30 mouse cellular contexts compared by ENCODE assay signal in the genomic region with DNA sequence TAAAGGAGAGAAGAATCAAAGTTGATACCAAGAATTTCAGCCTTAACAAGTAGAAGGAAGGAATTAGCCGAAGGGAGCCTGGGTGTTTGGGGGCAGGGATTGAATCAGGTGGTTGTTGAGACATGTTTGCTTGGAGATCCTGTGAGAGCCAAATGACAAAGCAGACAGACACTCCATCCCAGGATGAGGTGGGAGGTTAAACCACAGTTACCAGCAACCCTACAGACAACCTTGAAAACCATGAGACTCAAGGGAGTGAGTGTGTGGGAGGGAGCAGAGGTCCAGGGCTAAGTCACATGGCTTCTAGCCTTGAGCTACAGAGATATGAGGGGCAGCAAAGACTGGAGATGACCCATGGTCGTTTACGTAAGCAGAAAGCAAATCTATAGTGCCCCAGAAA. TPM values are rescaled to one million over a fixed set of nuclear protein-coding genes. Genes with fewer than 3 reads are reported as not detected.
"Had no signal": no experiment of that assay in that cellular context is flagged by ENCODE, and none has a peak within 500 bp of the region (broad histone marks: within the 10 kb centered on the region; RNA-seq: fewer than 3 reads in every experiment).

No protein-coding gene starts in this region.

- DNase-seq: kidney, adult 18-20 months; kidney, adult 9 months; kidney, postnatal 14 days; kidney, postnatal 4 days; liver, postnatal 0 days; lung, embryonic 14.5 days; retina, postnatal 1 day; right cerebral cortex, postnatal 25 days; spleen, adult 18-20 months; thymus, adult 2 months; thymus, postnatal 14 days had no signal

- H3K4me1 ChIP-seq: limb, embryonic 12.5 days; limb, embryonic 15.5 days; midbrain, embryonic 13.5 days; stomach, embryonic 15.5 days had no signal

- H3K27ac ChIP-seq: limb, embryonic 12.5 days; limb, embryonic 15.5 days; liver, embryonic 14.5 days; macrophage; midbrain, embryonic 13.5 days; stomach, embryonic 15.5 days had no signal

- H3K9me3 ChIP-seq: limb, embryonic 12.5 days; limb, embryonic 15.5 days; midbrain, embryonic 13.5 days; stomach, embryonic 15.5 days had no signal

- H3K4me2 ChIP-seq: limb, embryonic 12.5 days; limb, embryonic 15.5 days; liver, embryonic 11.5 days; lung, embryonic 14.5 days; midbrain, embryonic 13.5 days; stomach, embryonic 15.5 days had no signal

- H3K4me3 ChIP-seq: limb, embryonic 12.5 days; limb, embryonic 15.5 days; midbrain, embryonic 13.5 days; stomach, embryonic 15.5 days had no signal

- H3K36me3 ChIP-seq: limb, embryonic 12.5 days; limb, embryonic 15.5 days; midbrain, embryonic 13.5 days; stomach, embryonic 15.5 days had no signal

- H3K9ac ChIP-seq: limb, embryonic 12.5 days; limb, embryonic 15.5 days; liver, embryonic 14.5 days; liver, postnatal 0 days; lung, embryonic 14.5 days; midbrain, embryonic 13.5 days; stomach, embryonic 15.5 days had no signal

- H3K27me3 ChIP-seq: limb, embryonic 12.5 days; limb, embryonic 15.5 days; midbrain, embryonic 13.5 days; stomach, embryonic 15.5 days had no signal

- ATAC-seq: liver, postnatal 0 days; lung, postnatal 0 days; midbrain, embryonic 13.5 days; midbrain, embryonic 16.5 days had no signal

RNA-seq across cellular contexts. Expression of gene Zfp957, which starts 16.2 kb away (rescaled TPM):
- total RNA-seq: layer of hippocampus, adult 18-20 months; layer of hippocampus, postnatal 14 days; left cerebral cortex, adult 8-10 months; left cerebral cortex, postnatal 14 days; left cerebral cortex, postnatal 4 days; megakaryocyte, adult 5-6 weeks; monocyte, adult 5-6 weeks had no signal
- polyA plus RNA-seq: kidney, embryonic 16.5 days; limb, embryonic 12.5 days; limb, embryonic 15.5 days; liver, embryonic 11.5 days; liver, embryonic 14.5 days; liver, postnatal 0 days; lung, embryonic 14.5 days; lung, postnatal 0 days; macrophage; midbrain, embryonic 13.5 days; midbrain, embryonic 16.5 days; neural tube, embryonic 11.5 days; neural tube, embryonic 14.5 days; stomach, embryonic 15.5 days; thymus, adult 2 months had no signal
